Mouse (Mus musculus): ENCODE measurements around the gene Adgrb2.

Gene Adgrb2

GRCm38 (mm10) chr4:130025544-130025943 lies 40.9 kb downstream of the Adgrb2 start:
- no peak for DNase-seq (ENCODE audit: low read depth in 2 of 2, low spot score in 2 of 2)

GRCm38 (mm10) chr4:130031146-130031545 lies 46.5 kb downstream of the Adgrb2 start:
- no peak for DNase-seq (ENCODE audit: low read depth in 2 of 2, low spot score in 2 of 2)

DNA sequence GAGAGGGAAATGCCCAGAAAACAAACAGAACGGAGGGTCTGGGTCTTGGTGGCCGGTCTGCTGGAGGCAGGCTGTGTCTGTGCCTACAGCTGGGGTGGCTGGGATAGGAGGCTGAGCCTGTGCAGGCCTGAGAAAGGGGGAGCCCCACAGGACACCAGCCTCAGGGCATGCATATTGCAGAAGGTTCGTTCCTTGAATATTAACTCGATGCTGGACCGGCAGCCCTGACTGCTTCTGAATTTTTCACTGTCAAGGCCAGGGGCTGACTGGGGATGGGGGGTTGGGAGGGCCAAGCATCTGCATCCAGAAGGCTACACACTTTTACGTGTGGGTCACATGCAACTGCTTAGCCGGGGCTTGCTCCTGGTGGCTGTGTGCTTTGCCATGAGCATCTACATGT lies 48.8 kb downstream of the Adgrb2 start:
- DNase-seq (ENCODE audit: low read depth in 2 of 2, low spot score in 2 of 2), result no peak

DNA sequence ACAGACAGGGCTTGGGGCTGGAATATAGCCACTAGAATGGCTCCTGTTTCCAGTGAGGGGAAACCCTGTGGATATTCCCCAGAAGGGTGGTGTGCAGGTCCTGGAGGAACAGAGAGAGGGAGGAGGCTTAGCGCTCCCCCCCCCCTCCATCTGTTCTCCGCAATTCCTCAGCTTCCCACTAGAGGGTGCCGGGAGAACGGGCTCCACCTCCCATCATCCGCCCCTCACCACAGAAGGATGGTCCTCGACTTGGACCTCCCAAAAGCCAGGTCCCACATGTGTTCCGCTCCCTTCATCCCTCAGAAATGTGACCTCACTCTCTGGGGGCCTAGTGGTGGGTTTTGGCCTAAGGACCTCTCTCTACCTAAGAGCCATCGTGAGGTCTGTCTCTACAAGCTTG lies 51.4 kb downstream of the Adgrb2 start:
- peak in 1 of 2 experiments; percentile 26 for DNase-seq (ENCODE audit: low read depth in 2 of 2, low spot score in 2 of 2)

GRCm38 (mm10) chr4:130036573-130037401 lies 52.1 kb downstream of the Adgrb2 start:
- no peak for DNase-seq (ENCODE audit: low read depth in 2 of 2, low spot score in 2 of 2)

DNA sequence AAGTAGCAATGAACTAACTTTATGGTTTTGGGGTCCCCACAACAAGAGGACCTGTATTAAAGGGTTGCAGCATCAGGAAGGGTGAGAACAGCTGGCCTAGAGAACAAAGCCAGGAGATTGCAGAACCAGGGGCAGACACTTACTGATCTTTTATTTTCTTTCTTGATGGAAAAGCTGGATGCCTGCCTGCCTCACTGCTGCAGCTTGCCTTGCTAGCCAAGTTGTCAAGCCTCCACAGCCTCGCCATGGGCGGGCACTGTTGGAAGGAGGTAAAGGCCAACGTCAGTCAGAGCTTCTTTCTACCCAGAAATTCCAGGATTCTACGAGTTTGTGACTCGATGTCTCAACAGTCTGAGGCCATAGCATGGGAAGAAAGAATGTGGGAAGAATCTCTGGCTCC lies 54.7 kb downstream of the Adgrb2 start:
- DNase-seq (ENCODE audit: low read depth in 2 of 2, low spot score in 2 of 2), result no peak

DNA sequence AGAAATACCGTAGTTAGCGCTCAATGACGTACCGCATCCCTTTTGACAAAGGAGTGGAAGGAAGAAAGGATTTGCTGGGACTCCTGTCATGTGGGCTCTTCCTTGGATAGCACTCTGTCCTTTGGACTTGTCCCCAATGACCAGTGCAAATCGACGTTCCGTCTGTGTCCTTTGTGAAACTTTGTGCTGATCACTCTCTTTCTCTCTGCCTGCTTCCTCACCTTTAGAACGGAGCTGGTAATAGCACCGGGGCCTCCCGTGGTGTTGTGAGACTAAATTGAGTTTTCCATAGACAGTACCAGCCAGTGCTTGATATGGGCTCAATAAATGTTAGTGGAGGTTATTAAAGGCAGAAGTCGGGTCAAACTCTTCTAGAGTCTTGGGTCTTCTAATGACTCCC lies 56.4 kb downstream of the Adgrb2 start:
- no peak for DNase-seq (ENCODE audit: low read depth in 2 of 2, low spot score in 2 of 2)

- DNase-seq (ENCODE audit: low read depth in 2 of 2, low spot score in 2 of 2), result no peak
Measured at GRCm38 (mm10) chr4:130044211-130044610, 59.5 kb downstream of the Adgrb2 start.

- DNase-seq (ENCODE audit: low read depth in 2 of 2, low spot score in 2 of 2), result peak; percentile 64 to 72
Measured at GRCm38 (mm10) chr4:130045609-130046008, 60.9 kb downstream of the Adgrb2 start.

- DNase-seq (ENCODE audit: low read depth in 2 of 2, low spot score in 2 of 2), result no peak
Measured at GRCm38 (mm10) chr4:130047331-130048202, 62.9 kb downstream of the Adgrb2 start, which contains the start of gene Col16a1. Gene Col16a1, plus strand, starts transcription at chr4:130047840.

GRCm38 (mm10) chr4:130048203-130048479 lies 63.5 kb downstream of the Adgrb2 start:
- DNase-seq (ENCODE audit: low read depth in 2 of 2, low spot score in 2 of 2), result no peak

GRCm38 (mm10) chr4:130050056-130050824 lies 65.6 kb downstream of the Adgrb2 start:
- no peak for DNase-seq (ENCODE audit: low read depth in 2 of 2, low spot score in 2 of 2)

DNA sequence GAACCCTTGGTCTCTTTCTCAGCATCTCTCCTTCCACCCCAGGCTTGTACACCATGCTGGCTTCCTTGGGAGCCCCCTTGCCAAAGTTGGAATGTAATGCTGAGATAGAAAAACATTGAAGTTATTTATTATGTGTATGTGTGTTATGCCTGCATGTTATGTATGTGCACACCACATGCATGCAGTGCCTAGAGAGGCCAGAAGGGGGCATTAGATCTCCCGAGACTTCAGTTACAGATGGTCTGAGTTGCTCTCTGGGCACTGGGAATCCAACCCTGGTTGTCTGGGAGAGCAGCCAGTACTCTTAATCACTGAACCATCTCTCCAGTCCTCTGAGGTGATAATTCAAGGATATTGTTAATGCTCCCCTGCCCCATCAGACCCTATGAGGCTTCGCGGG lies 67.6 kb downstream of the Adgrb2 start:
- no peak for DNase-seq (ENCODE audit: low read depth in 2 of 2, low spot score in 2 of 2)

DNA sequence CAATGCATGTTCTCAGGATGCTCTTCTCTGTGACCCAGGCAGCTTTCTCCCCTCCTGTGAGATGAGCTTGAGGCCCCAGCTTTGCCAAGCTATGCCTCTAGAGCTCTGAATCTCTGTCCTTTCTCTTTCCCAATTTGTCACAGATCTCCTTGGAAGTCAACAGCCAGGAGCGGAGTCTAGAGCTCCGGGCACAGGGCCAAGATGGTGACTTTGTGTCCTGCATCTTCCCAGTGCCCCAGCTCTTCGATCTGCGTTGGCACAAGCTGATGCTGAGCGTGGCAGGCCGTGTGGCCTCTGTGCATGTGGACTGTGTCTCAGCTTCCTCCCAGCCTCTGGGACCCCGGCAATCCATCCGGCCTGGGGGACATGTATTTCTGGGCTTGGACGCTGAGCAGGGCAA lies 68.4 kb downstream of the Adgrb2 start:
- no peak for DNase-seq (ENCODE audit: low read depth in 2 of 2, low spot score in 2 of 2)

- no peak for DNase-seq (ENCODE audit: low read depth in 2 of 2, low spot score in 2 of 2)
Measured at GRCm38 (mm10) chr4:130054727-130055126, 70.1 kb downstream of the Adgrb2 start.

DNA sequence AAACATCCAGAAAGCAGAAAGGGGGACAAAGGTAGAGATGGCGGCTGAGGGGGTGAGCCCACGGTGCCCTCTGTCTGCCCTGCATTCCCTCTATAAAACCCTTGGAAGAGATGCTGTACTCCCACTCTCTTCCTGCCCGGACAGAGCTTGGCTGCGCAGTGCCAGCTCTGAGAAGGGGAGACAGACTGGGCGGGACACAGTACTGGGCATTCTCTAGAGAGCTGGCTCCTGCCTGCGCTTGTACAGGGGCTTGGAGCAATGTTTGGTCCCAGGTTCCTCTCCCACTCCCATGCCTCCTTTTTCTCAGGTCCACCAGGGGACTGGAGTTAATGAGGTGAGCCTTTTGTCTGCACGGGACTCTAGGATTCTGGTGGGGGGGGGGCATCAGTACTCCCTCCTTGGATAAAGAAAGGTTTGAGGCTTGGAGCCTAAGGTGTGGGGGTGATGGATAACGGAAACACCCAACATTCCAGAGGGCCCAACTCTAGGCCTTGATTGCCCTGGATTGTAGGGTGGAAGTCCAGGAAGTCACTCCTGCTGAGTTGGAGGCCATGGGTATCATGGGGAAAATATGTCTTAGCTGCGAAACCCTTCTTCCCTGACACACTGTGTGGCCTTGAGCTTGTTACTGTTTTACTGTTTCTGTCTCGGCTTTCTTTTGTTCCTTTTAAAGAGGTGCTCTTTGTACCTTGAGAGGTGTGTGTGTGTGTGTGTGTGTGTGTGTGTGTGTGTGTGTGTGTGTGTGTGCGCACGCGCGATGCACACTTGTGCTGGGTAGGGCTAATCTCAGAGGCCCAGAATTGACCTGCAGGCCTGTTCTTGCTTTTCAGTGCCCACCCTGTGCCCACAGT lies 70.7 kb downstream of the Adgrb2 start:
- DNase-seq (ENCODE audit: low read depth in 2 of 2, low spot score in 2 of 2), result no peak

- DNase-seq (ENCODE audit: low read depth in 2 of 2, low spot score in 2 of 2), result no peak
Measured at GRCm38 (mm10) chr4:130056011-130056322, 71.3 kb downstream of the Adgrb2 start.

- DNase-seq (ENCODE audit: low read depth in 2 of 2, low spot score in 2 of 2), result no peak
Measured at GRCm38 (mm10) chr4:130056471-130056870, 71.8 kb downstream of the Adgrb2 start.

- DNase-seq (ENCODE audit: low read depth in 2 of 2, low spot score in 2 of 2), result no peak
Measured at GRCm38 (mm10) chr4:130060937-130061336, 76.3 kb downstream of the Adgrb2 start.

GRCm38 (mm10) chr4:130063191-130063590 lies 78.5 kb downstream of the Adgrb2 start:
- DNase-seq (ENCODE audit: low read depth in 2 of 2, low spot score in 2 of 2), result no peak

GRCm38 (mm10) chr4:130066816-130067215 lies 82.1 kb downstream of the Adgrb2 start:
- peak; percentile 19 to 36 for DNase-seq (ENCODE audit: low read depth in 2 of 2, low spot score in 2 of 2)

Data from CD8-positive naive resting alpha-beta T cell, adult 2 months (primary cell).